Mouse (Mus musculus) regulatory T cell (primary cell): Measurements from ENCODE around the gene Car14.
"Not testable (repeated sequence)": the region's sequence is repeated elsewhere in the genome, so short reads cannot be mapped to it uniquely, and the experiment has no call there.

Source experiments
- in situ Hi-C: fragments of 300-600 bp; cut with MboI, MseI; formaldehyde crosslinking; loops from one replicate; pipeline ENCODE4 v1.15.1; 2025; ENCODE audit warnings: high pct_unique_total_duplicates

The Car14 gene

DNA sequence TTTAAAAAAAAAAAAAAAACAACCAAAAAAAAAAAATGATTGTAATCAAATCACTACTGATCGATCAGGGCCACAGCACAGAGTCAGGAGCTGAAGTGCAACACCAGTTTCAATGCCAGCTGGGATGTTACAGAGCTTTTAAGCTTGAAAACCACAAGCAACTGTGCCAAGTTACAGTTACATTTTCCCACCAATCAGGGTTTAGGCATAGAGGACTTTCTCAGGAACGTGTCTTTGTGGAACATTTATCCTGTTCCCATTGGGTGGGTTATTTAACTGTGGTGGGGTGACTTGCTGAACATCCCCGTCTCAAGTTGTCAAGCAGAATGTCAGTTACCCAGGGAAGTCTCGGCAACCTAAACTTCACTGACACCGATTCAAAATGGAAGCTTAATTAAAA lies 20.6 kb upstream of the Car14 start:
- in situ Hi-C loops, result no loop called here

DNA sequence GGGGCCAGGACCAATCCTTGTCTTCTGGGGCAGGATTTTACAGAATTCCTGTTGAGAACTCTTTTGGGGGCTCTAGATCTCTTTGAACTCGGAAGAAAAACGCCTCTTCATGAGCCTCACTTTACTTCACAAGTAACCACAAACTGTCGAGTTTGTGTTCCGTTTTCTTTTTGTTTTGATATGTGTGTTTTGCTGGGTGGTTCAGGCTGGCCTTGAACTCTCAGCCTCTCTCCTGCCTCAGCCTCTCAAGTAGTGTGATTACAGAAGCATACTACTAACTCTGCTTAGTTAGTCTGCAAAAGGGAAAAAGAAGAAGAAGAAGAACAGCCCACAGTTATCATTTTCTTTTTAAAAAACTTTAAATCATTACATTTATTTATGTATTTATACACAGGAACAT lies 19.7 kb upstream of the Car14 start:
- in situ Hi-C loops, result no loop called here

DNA sequence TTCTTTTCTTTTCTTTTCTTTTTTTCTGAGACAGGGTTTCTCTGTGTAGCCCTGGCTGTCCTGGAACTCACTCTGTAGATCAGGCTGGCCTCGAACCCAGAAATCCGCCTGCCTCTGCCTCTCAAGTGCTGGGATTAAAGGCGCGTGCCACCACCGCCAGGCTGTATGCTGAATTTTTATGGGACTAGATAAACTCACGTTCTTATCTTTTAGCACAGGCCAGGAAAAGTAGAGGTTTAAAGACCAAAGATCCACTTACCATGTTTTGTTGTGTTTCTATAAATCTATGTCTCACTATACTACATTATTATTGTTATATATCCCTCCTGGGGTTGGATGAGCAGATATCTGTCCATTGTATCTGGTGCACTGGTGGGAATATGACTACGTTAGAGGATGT lies 18.9 kb upstream of the Car14 start:
- in situ Hi-C loops, result not testable (repeated sequence)

DNA sequence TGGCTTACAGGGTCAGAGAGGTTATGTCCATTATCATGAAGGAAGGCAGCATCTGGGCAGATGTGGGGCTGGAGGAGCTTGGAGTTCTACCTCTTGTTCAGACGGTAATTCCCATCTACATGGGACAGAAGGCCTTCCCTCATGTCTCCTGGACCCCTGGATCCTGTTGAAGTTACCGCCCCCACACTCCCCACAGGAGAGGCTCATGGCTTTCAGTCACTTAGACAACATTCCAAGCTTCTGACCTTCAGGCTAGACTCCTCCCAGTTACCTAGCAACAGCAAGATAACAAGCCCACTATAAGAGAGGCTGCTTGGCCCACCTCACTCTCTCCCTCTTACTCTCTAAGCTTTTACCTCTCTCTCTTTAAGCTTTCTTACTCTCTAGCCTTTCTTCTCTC lies 16.0 kb upstream of the Car14 start:
- in situ Hi-C loops, result not testable (repeated sequence)

DNA sequence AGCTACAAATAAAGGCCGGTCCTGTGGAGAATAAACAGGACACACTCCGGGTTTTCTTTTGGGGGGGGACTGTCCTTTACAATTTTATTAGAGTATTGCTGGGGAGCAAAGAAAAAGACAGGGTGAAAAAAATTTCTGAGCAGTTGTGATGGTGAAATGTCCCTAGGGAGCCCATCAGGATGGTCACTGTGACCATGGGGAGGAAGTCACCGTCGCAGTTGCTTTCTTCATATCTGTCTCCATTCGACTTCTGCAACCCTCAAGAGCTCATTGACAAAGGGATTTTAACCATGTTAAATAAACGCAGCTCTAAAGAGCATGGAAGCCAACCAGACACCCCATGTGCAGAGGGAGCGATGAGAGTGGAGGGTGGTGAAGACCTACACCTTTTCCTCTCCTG lies 12.3 kb upstream of the Car14 start:
- in situ Hi-C loops, result no loop called here

DNA sequence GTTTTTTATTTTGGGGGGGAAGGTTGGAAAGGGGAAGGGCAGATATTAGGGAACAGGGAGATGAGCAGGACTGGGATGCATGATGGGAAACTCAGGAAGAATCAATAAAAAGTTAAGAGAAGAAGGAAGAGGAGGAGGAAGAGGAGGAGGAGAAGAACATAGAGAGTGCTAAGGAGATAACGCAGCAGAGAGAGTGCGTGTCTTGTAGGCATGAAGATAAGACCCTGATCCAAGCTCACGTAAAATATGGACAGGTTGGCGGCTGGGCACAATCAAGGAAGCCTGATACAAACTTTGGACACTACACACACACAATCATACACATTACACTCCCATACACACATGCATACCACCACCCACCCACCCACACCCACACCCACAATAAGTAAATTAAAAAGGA lies 10.2 kb upstream of the Car14 start:
- in situ Hi-C loops, result no loop called here

DNA sequence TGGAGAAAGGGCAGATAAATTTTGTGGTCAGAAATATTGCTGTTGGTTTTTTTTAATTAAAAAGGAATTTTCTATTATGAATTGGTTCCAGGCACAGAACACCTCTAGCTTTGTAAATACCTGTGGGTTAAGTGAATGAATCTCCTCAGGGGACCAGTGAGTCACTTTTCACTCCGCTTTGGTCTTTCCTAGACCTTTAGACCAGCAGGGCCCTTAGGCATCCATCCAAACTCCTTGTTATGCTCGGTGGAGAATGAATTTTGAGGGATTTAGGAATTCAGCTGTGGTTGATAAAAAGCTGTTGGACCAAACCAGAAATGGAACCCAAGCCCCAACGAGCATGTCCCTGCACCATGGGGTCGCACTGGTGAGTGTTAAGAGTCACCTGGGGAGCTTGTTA lies 3.1 kb upstream of the Car14 start:
- in situ Hi-C loops, result no loop called here

DNA sequence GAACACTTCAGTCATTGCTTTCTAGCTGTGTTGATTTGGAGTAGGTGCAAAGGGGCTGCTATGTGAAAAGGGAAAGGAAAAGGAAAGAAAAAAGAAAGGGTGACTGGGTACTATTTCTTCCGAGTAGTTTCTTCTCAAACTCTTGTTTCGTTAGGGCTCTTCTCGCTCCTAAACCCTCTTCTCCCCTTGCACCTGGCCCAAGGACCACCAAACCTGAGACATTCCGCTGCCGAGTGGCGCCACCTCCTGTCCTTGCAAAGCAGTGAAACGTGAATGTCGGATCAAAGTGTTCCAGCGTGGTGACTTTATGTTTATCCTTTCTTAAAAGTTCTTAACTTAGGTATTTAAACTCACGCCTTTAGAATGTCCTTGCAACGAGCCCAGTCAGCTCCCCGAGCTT lies 2.4 kb upstream of the Car14 start:
- in situ Hi-C loops, result no loop called here

DNA sequence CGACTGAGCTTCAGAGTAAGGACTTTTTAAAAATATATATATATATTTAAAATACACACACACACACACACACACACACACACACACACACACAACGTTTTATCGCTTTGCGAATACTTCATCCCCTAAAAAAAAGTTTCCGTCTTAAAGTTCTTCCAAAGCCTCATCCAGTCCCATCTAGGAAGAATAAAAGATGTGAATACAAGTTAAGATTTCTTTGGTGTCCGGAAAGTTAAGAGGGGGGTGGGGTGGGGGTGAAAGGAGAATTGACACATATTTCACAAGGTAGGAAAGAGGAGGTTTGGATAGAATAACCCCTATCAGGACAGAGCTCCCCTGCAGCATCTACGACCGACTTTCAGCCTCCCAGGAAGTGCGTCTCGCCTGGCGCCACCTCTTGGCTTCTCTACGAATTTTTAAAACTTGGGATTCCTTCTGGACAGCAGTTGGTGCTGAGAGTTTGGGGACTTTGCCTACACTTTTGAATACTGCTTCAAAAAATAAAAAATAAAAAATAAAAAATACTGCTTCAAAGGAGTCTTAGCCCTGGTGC lies 1.5 kb upstream of the Car14 start:
- in situ Hi-C loops, result no loop called here

DNA sequence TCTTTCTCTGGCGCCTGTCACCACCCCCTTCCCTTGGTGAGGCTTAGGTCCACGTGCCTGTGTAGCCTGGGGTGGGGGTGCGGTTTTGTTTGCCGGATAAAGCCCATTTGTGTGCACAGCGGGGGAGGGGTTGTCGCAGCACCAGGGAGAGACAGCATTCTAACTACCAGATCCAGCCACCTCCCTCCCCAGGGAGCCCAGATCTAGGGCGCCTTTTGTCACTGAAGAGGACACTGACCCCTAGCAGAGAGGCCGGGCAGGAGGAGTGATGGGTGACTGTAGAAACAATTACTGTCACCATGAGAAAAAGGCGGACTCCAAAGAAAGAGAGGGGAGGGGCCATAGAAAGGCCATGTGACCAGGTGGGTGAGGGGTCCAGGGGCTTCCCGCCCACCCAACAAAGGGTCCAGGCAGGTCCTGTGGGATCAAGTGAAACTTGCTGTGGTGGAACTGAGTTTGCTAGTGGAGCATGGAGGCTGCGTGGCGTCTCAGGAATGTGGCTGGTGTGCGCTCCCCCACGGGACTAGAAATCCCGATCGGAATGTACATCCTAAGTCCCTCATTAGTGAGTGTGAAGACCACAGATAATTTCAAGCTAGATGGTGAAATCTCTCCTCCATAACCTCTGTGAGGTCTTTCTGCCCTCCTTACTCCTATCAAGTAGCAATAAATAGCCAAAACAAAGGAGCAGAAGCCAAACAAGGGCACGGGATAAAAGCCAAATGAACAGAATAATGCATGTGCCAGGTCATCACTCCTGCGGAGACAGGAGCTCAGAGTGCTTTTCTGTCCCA lies 852 bp upstream of the Car14 start:
- in situ Hi-C loops, result no loop called here

DNA sequence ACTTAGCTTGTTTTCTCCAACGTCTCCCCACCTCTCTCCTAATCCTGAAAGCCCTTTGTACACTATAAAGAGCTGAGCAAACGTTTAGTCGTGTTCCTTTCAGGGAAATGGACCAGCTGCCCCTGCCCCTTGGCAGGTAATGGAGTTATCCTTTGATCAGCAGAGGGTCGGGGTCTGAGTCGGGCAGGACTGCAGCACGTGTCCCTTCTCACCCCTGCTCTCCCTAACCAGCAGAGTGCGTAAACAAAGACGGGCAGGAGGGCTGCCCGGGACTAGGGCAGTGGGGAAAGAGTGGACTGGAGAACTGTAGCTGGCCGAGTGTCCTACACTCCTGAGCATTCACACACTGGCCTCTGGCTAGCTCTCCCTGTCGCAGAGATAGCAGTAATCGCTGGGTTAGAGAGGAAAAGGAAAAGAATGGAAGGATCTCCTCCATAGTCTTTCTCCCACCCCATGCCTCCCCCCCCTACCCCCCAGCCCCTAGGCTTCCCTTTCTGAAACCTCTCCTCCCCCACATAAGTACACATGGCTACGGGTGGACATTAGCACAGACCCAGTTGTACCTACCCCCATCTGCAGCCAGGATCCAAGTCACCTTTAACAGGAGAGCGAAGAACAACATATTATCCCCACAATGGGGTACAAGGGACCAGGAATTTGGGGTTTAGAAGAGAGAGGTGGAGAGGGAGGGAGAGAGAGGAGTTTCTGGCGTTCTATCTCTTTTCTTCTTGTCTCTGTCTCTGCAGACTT lies 563 bp downstream of the Car14 start:
- in situ Hi-C loops, result loop anchor here (5.0 kb wide), 1 partner anchor 37 kb away; no protein-coding TSS in a partner anchor

DNA sequence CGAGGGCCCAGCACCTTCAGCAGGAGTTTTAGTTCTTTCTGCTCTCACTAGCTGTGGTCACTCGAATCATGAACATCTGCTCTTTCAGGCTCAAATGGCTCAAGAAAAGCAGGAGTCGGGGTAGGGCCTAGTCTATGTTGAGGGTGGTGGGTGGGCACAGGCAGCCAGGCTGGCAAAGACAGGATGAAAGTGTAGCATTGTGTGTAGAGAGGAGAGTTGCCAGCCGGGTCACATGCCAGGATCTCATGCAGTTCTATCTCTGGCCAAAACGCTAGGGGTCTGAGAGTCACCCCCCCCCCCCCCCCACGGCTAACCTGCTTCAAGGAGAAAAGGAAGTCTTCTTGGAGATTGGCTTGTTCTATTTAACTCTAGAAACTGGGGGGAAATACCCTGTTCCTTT lies 1.8 kb downstream of the Car14 start:
- in situ Hi-C loops, result loop anchor here (5.0 kb wide), 1 partner anchor 35 kb away; no protein-coding TSS in a partner anchor

DNA sequence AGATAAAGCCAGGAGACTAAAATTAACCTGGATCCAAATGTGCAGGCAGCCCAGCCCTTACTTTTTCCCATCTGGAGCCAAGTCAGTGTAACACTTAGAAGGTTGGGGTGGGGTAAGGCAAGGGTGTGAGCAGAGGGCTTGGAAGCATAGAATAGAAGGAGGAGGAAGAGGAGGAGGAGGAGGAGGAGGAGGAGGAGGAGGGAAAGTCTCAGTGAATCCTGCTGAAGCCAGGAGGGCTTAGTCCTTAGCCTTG lies 2.2 kb downstream of the Car14 start:
- in situ Hi-C loops, result loop anchor here (5.0 kb wide), 1 partner anchor 35 kb away; no protein-coding TSS in a partner anchor

DNA sequence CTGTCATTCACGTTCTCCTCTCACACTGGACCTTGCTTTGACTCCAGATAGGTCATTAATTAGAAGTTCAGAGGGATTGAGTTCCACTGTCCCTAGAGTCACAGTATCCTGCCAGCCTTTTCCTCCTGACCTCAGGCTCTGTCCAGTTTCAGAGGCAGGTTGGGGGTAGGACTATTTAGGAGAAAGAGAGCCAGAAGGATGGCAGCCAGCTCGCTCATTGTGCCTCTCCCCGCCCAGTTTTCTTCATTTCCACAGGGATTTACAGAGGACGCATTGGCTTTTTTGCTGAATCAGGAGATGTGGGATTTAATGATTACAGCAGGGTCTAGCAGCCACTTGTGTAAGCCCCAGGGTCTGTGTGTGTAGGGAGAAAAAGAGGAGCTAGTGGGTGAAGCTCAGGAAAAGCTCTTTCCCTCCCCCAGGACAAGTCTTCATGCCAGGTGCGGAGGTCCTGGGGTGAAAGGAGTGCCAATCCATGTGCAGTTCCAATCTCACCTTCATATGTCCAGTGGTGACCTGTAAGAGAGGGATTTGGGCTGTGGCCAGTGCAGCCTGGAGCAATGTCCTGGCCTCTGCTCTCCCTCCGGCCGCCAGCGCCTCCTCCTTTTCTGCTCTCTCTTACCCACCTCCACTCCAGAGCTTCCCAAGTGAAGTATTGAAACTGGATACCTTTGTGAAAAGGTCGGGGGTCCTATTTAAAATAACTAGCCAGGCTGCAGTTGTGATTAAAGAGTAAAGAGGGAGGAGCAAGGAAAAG lies 2.7 kb downstream of the Car14 start:
- in situ Hi-C loops, result loop anchor here (5.0 kb wide), 1 partner anchor 34 kb away; no protein-coding TSS in a partner anchor

DNA sequence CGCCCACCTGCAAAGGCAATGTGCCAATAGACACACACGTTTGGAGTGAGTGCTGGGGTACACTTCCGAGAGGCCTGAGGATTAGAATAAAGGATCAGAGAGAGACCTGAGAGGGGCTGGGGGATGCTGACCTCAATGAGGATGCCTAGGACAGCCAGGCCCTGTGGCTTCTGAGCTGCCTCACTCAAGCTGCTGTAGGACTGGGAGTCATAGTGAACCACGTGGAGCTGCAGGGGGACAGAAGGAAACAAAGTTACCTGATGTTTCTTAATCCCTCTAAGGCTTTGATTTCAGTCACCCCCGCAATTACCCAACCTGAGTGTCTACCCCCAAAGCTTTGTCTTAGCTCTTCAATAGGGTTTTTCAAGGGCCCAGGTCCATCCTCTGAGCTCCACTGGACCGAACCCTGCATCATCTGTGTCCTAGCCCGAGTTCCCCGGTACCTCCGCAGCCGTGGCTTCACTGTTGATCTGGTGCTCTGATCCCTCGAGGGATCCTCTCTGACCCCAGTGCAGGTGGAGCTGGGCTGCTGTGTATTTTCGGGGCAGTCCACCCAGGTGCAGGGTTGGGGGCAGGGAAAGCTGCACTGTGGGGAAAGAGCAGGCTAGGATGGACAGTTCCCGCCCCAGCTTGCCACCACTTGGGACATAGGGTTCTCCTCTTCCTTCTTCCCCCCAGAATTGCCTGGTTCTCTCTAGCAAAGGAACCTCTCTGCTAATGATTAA lies 4.5 kb downstream of the Car14 start:
- in situ Hi-C loops, result loop anchor here (5.0 kb wide), 1 partner anchor 33 kb away; no protein-coding TSS in a partner anchor

DNA sequence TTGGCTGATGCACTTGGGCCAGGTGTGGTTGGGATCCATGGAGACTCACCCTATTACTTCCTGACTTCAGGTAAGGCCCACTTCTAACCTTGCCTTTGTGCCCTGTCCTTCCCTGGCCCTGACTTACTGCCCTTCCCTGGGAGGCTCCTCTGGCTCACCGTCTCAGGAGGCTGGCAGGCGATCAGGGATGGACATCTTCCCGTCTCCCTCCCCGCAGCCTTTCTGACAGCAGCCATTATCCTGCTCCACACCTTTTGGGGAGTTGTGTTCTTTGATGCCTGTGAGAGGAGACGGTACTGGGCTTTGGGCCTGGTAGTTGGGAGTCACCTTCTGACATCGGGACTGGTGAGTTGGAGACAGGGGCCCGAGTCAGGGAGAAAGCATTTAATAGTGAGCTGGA lies 9.0 kb downstream of the Car14 start:
- in situ Hi-C loops, result not testable (repeated sequence)

DNA sequence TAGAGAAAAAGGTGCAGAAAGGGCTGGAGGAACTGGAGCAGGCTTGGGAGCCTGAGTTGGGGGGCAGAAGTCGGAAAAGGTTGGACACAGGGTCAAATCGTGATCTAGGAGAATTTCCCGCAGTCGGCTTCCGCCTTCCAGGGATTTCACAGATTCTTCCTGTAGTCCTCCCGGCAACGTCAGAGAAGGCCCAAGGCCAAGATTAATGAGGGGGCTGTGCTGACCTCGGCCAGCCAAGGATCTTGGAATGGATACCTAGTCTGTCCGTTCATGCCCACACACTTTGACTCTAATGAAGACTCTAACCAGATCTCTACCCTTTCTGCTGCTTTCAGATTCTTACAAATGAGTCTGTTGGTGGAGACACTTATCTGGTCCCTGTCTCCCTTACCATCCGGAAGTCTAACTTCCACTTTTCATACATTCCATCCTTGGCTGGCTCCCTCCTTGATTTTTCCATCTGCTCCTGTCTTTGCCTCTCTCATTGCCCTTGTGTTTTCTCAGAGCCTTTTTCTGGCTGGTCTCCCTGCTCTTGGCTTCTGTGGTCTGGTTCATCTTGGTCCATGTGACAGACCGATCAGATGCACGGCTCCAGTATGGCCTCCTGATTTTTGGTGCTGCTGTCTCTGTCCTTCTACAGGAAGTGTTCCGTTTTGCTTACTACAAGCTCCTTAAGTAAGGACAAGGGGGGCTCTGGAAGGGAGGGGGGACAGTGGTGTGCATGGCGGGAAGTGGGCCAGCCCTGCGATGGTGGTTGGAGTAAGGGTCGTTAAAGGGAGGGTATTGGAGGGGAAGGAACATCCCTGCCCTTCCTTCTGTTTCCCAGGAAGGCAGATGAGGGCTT lies 10.0 kb downstream of the Car14 start:
- in situ Hi-C loops, result no loop called here

DNA sequence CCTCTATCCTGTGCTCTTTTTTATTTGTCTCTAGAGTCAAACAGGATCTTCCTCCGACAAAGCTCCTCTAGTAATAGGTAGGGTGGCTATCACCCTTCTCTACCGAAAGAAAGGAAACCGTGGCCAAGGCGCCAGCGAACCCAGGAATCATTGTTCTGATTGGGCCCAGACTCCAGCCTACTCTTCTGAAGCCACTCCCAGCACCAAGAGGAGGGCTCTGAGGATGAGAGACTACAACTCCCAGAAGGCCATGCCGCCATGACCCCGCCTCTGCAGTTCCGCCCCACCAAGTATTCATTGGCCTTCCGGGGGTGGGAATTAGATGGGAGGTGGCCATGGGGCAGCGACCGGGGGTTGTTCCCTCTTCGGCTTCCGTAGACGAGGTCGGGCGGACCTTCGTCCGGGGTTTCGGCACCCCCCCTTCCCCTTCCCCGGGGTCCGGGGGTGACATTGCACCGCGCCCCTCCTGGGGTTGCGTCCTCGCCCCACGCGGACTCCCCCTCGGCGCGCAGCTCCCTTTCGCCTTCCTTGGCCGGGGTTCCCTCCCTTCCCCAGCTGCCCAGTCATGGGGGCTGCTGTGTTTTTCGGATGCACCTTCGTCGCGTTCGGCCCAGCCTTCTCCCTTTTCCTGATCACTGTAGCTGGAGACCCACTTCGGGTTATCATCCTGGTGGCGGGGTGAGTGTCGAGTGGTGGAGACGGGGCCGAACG lies 10.7 kb downstream of the Car14 start, which contains the start of gene Aph1a:
Aph1a (plus strand) TSS at position 364 of the 711 bp plus-strand sequence.
- in situ Hi-C loops, result not testable (repeated sequence)

DNA sequence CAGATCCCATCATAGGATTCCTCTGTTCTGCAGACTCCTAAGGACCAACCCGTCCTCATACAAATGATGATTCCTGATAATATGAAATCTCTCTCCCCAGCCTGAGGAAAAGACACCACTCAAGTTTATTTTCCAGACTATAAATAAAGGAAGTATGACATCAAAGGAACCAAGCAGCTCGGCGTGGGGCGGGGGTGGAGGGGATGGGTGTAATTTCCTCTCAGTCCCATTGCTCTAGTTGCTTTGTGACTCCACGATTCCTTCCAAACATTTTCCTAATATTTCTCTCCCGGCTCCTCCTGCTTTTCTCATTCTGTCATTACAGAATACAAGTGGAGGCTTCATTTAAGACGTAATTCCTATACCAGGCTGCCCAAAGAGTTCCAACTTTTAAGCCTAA lies 11.4 kb downstream of the Car14 start:
- in situ Hi-C loops, result no loop called here
